Mouse (Mus musculus) heart, embryonic 10.5 days (tissue): ENCODE measurements around the gene Cd248. TPM values are rescaled to one million over a fixed set of nuclear protein-coding genes. Genes with fewer than 3 reads are reported as not detected.

ENCODE experiments used
- DNase-seq: peaks from one replicate; pipeline ENCODE4 v3.0.0-alpha.2; 2017; ENCODE audit warnings: low spot score
- H3K27ac ChIP-seq: fragments of 300-500 bp; sonication (generic); 2 replicates; pipeline ENCODE4 v1.5.1; 2016; ENCODE audit warnings: mild to moderate bottlenecking
- H3K27me3 ChIP-seq: fragments of 300-500 bp; sonication (generic); 2 replicates; pipeline ENCODE4 v1.6.1; 2016; ENCODE audit warnings: mild to moderate bottlenecking; ENCODE audit not compliant: poor library complexity, insufficient read depth, severe bottlenecking
- H3K36me3 ChIP-seq: fragments of 300-500 bp; sonication (generic); 2 replicates; pipeline ENCODE4 v1.6.1; 2016; ENCODE audit warnings: mild to moderate bottlenecking, moderate library complexity
- H3K4me1 ChIP-seq: fragments of 300-500 bp; sonication (generic); 2 replicates; pipeline ENCODE4 v1.6.1; 2016; ENCODE audit warnings: mild to moderate bottlenecking
- H3K4me3 ChIP-seq: fragments of 300-500 bp; sonication (generic); 2 replicates; pipeline ENCODE4 v1.5.1; 2016; ENCODE audit warnings: mild to moderate bottlenecking, moderate library complexity
- H3K9me3 ChIP-seq: fragments of 300-500 bp; sonication (generic); 2 replicates; pipeline ENCODE4 v1.6.1; 2016; ENCODE audit warnings: mild to moderate bottlenecking, moderate library complexity
- WGBS: fragments of 180-500 bp; shearing (Covaris S2); methylation state at CpG from one replicate; pipeline ENCODE4 v1.1.7; 2016; 5-methylcytosine and 5-hydroxymethylcytosine counted together
- polyA plus RNA-seq: library from polyadenylated mRNA; unstranded; fragments of >200 nt; fragmentation: Nextera tagmentation; extraction: Ambion mirVana; gene quantifications from 2 replicates; pipeline ENCODE4 v1.2.1, GENCODE M21; 2016

Gene Cd248
- 19.0 and 43.4 TPM in 2 replicates for polyA plus RNA-seq

DNA sequence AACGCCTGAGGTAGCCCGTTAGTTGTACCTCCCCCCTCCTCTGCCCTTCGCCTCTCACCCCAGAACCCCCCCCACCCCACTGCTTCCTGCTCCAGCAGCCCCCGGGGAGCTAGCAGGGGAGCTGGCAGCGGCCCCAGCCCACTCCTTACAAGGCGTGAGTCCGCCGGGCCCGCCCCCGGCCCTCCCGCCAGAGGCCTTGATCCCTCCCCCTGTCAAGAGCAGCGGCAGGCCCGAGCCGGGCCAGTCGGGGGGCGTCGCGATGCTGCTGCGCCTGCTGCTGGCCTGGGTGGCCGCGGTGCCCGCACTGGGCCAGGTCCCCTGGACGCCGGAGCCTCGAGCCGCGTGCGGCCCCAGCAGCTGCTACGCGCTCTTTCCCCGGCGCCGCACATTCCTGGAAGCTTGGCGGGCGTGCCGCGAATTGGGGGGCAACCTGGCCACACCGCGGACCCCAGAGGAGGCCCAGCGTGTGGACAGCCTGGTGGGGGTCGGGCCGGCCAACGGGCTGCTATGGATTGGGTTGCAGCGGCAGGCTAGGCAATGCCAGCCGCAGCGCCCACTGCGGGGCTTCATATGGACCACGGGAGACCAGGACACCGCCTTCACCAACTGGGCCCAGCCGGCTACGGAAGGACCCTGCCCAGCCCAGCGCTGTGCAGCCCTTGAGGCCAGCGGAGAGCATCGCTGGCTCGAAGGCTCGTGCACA, at the start of gene Cd248:
Gene Cd248 (plus strand): TSS at position 212 of the 703 bp plus-strand sequence.
- Histone ChIP-seq H3K4me1 (peaks cover 61% of the 10 kb centered on the region), H3K9me3 (no peaks in the 10 kb centered on the region), H3K27ac (peak within 1 kb of the TSS; percentile 92), H3K4me3 (peak within 1 kb of the TSS; percentile 72), H3K36me3 (no peaks in the 10 kb centered on the region), H3K27me3 (peaks cover 43% of the 10 kb centered on the region)
- WGBS: 1% methylated on average over 56 of the region's 56 CpGs
- DNase-seq: peak; percentile 90

DNA sequence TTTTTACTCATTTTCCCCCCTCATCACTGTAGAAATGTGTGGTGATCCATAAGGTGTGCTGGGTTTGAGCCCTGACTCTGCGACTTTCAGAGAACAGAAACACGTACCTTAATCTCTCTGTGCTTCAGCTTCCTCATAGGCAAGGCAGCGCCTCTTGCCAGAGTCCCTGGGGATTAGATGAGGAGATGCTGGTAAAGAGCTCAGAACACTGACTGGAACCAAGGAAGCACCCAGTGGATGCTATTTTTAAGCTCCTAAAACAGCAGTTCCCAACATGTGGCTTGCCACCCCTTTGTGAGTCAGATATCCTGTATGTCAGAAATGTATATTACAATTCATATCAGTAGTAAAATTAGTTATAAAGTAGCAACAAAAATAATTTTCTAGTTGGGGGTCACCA, 49.7 kb upstream of the Cd248 start:
- H3K27ac ChIP-seq: no peak overlapping the region
- no peaks in the 10 kb centered on the region for H3K36me3 ChIP-seq
- 83% methylated on average over 3 of the region's 3 CpGs for WGBS
- no peaks in the 10 kb centered on the region for H3K27me3 ChIP-seq
- no peak overlapping the region for H3K4me3 ChIP-seq
- no peaks in the 10 kb centered on the region for H3K9me3 ChIP-seq
- no peak for DNase-seq
- H3K4me1 ChIP-seq: peaks cover 22% of the 10 kb centered on the region

- no peak overlapping the region for H3K4me3 ChIP-seq
- H3K27ac ChIP-seq: no peak overlapping the region
- H3K27me3 ChIP-seq: no peaks in the 10 kb centered on the region
- DNase-seq: no peak
- peaks cover 11% of the 10 kb centered on the region for H3K36me3 ChIP-seq
- WGBS: 81% methylated on average over 2 of the region's 2 CpGs
- no peaks in the 10 kb centered on the region for H3K9me3 ChIP-seq
- peaks cover 20% of the 10 kb centered on the region for H3K4me1 ChIP-seq
Observed at GRCm38 (mm10) chr19:5021416-5021815, 46.5 kb upstream of the Cd248 start.

DNA sequence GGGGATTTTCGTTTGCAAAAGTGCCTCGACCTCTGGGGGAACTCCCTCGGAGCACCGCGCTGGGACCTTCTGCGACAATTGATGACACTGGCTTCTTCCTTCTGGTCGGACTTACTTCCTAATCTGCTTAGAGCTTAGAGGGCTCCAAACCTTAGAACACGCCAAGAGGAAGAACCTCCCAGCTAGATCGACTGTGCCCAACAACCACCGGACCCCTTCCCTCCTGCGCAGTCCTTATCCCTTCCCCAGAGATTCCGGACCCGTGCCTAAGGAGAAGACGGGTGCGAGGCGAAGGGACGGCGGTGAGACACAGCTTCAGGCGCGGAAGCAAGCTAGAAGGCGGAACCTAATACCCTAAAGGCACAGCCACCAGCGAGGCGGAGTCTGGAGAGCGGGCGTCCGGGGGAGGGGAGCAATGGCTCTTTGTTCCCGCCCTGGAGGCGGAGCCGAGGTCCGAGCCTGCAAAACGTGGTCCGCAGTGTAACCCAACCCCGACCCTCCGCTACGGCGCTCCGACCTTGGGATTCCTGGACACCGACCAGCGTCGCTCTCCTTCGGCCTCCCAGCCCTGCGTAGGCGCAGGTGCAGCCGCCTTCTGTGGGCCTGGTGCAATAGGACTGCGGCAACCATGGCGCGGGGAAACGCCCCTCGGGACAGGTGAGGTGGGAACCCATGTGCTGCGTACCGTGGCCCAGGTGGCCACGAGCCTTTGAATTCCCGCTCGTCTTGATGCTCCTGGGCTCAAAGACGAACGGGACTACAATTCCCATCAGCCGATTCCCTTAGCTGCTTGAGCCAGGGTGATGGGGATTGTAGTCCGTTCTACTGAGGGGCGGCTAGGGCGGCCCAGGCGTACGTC, 44.0 kb upstream of the Cd248 start, which contains the start of gene Slc29a2:
Gene Slc29a2 (plus strand): TSS at position 240 of the 859 bp plus-strand sequence.
- WGBS: under 1% methylated on average over 62 of the region's 62 CpGs
- H3K4me3 ChIP-seq: peak within 1 kb of the TSS; percentile 78
- peak within 1 kb of the TSS; percentile 94 for H3K27ac ChIP-seq
- peaks cover 12% of the 10 kb centered on the region for H3K4me1 ChIP-seq
- no peaks in the 10 kb centered on the region for H3K27me3 ChIP-seq
- H3K9me3 ChIP-seq: no peaks in the 10 kb centered on the region
- H3K36me3 ChIP-seq: peaks cover 35% of the 10 kb centered on the region
- DNase-seq: peak; percentile 97

DNA sequence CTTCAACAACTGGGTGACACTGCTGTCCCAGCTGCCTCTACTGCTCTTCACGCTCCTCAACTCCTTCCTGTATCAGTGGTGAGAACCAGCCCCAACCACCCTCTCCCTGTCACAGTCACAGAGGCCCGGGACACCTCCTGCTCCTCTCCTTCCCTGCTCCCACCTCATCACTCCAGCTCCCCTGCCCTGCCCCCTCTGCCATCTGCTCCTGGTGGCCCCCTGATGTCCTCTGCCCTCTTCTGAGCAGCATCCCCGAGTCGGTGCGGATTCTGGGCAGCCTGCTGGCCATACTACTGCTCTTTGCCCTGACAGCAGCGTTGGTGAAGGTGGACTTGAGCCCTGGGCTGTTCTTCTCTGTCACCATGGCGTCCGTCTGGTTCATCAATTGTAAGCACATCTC, 41.8 kb upstream of the Cd248 start:
- H3K27ac ChIP-seq: no peak overlapping the region
- no peak for DNase-seq
- H3K27me3 ChIP-seq: no peaks in the 10 kb centered on the region
- no peaks in the 10 kb centered on the region for H3K9me3 ChIP-seq
- peaks cover 12% of the 10 kb centered on the region for H3K4me1 ChIP-seq
- peaks cover 58% of the 10 kb centered on the region for H3K36me3 ChIP-seq
- H3K4me3 ChIP-seq: no peak overlapping the region
- WGBS: 82% methylated on average over 8 of the region's 8 CpGs

GRCm38 (mm10) chr19:5032686-5033085, 35.2 kb upstream of the Cd248 start:
- no peak for DNase-seq

DNA sequence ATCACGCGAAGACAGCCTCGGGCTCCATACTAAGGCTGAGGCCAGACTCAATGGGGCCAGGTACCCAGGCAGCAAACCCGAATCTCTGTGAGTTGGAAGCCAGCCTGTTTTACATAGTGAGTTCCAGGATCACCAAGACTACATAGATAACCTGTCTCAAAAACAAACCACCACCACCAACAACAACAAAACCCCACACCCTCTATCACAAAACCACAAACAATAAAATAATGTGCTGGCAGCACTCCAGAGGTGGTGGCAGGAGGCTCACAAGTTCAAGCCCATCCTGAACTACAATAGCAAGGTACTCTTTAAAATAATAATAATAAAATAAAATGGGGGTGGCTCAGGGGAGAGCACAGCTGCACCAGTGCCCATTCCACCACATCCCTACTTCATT, 31.3 kb upstream of the Cd248 start:
- Histone ChIP-seq H3K36me3 (peaks cover 7% of the 10 kb centered on the region), H3K9me3 (no peaks in the 10 kb centered on the region), H3K27ac (no peak overlapping the region), H3K4me1 (peaks cover 26% of the 10 kb centered on the region), H3K4me3 (no peak overlapping the region), H3K27me3 (no peaks in the 10 kb centered on the region)
- DNase-seq: no peak
- WGBS: 72% methylated on average over 4 of the region's 4 CpGs

More at GRCm38 (mm10) chr19:5032686-5033085, 35.2 kb upstream of the Cd248 start:
- Histone ChIP-seq H3K27ac (no peak overlapping the region), H3K36me3 (peaks cover 46% of the 10 kb centered on the region), H3K27me3 (no peaks in the 10 kb centered on the region), H3K4me1 (peaks cover 3% of the 10 kb centered on the region; the same call in 1 of the 2 replicates), H3K9me3 (no peaks in the 10 kb centered on the region), H3K4me3 (no peak overlapping the region)
- 73% methylated on average over 3 of the region's 3 CpGs for WGBS

DNA sequence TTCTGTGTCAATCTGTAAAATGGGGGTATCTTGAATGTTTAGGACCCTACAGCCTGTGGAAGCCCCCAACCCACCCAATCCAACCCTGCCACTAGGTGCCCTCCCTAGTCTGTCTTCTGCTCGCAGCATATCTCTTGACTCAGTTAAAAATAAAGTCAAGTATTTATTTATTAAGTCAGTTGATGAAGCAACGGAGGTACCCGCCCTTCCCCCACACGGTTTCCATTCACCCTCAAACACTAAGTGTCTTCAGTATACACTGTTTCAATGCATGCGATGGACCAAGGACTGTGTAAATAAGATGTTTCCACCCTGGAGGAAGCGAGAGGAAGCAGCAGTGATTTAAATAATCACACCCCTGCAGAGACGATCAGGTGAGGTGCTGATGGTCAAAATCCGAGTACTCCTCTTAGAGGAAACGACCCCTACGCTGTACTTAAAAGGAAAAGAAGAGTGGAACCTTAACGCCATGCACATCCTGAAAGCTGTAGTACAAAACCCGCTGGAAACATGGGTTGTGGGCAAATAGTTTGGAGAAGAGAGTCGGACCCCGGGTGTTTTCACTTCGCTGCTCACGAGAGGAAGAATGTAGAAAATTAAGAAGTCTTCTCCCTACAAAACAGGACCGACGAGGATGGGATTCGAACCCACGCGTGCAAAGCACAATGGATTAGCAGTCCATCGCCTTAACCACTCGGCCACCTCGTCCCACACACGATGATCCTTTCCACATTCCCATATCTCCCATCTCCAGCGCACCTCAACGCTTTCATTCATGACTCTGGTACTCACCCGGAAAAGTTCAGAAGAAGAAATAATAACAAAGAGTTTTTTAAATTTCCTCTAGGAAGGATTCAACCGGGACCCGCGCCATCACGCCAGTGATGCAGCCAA, 30.0 kb upstream of the Cd248 start:
- H3K36me3 ChIP-seq: no peaks in the 10 kb centered on the region; the same call in 1 of the 2 replicates
- H3K9me3 ChIP-seq: no peaks in the 10 kb centered on the region
- H3K4me3 ChIP-seq: peak overlapping the region; percentile 85
- H3K27ac ChIP-seq: peak overlapping the region; percentile 87
- peak; percentile 89 for DNase-seq
- H3K4me1 ChIP-seq: peaks cover 33% of the 10 kb centered on the region
- no peaks in the 10 kb centered on the region for H3K27me3 ChIP-seq
- WGBS: 3% methylated on average over 32 of the region's 32 CpGs

- Histone ChIP-seq H3K27ac (peak within 1 kb of the TSS; percentile 87), H3K27me3 (no peaks in the 10 kb centered on the region), H3K36me3 (peaks cover under 1% of the 10 kb centered on the region), H3K4me1 (peaks cover 33% of the 10 kb centered on the region), H3K4me3 (peak within 1 kb of the TSS; percentile 85), H3K9me3 (no peaks in the 10 kb centered on the region)
- DNase-seq: peak; percentile 95
- WGBS: under 1% methylated on average over 37 of the region's 44 CpGs
Observed at GRCm38 (mm10) chr19:5038709-5039156, 29.1 kb upstream of the Cd248 start, which contains the start of the genes B4gat1 and AC124502.3. Gene B4gat1 (plus strand): TSS chr19:5038826. Gene AC124502.3 (plus strand): TSS chr19:5038891.

DNA sequence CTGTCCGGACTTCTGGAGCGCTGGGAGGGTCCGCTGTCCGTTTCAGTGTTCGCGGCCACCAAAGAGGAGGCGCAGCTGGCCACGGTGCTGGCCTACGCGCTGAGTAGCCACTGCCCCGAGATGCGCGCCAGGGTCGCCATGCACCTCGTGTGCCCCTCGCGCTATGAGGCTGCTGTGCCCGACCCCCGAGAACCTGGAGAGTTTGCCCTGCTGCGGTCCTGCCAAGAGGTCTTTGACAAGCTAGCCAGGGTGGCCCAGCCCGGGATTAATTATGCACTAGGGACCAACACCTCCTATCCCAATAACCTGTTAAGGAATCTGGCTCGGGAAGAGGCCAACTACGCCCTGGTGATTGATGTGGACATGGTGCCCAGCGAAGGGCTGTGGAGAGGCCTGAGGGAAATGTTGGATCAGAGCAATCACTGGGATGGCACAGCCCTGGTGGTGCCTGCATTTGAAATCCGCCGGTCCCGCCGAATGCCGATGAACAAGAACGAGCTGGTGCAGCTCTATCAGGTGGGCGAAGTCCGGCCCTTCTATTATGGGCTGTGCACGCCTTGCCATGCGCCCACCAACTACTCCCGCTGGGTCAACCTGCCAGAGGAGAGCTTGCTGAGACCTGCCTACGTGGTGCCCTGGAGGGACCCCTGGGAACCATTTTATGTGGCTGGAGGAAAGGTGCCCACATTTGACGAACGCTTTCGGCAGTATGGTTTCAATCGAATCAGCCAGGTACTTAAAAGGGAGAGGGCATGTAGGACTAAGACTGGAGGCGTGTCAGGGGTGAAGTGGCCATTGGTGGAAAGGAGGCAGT, 28.4 kb upstream of the Cd248 start:
- H3K4me3 ChIP-seq: peak overlapping the region; percentile 85
- H3K27me3 ChIP-seq: no peaks in the 10 kb centered on the region
- no peaks in the 10 kb centered on the region for H3K9me3 ChIP-seq
- DNase-seq: no peak
- peaks cover 6% of the 10 kb centered on the region for H3K36me3 ChIP-seq
- peaks cover 33% of the 10 kb centered on the region for H3K4me1 ChIP-seq
- 17% methylated on average over 41 of the region's 41 CpGs for WGBS
- H3K27ac ChIP-seq: peak overlapping the region; percentile 87

DNA sequence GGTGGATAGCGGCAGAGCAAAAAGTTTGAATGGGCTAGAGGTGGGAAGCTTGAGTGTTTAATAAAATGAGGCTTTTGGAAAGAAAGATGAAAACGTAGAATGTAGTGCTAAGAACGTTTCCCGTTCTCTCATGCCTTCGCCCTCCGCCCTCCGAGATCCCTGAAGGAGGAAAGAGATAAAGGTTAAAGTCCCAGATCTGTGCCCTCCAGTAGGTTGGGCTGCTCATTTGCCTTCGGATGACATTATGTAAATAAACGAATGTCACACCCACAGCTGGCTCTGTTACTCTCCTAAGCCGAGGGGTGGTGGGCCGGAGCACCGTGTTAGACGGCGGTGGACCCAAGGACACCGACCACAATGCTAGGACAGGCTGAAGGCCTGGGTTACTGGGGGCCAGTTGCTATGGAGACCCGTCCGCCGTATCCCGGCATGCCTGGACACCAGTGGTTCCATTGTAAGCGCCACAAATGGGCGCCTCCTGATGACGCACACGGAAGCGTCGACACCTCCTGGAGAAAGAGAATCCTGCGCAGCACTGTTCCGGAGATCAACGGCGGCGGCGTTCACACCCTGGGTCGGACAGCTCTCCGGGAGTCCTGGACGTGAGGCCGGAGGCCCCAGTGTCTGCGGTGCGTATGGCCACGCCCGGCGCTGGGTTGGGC, 26.9 kb upstream of the Cd248 start, which contains the start of gene Brms1:
Gene Brms1 (plus strand): TSS at position 493 of the 662 bp plus-strand sequence.
- peaks cover 33% of the 10 kb centered on the region for H3K4me1 ChIP-seq
- no peaks in the 10 kb centered on the region for H3K9me3 ChIP-seq
- H3K27ac ChIP-seq: peak within 1 kb of the TSS; percentile 84
- no peaks in the 10 kb centered on the region for H3K27me3 ChIP-seq
- peak; percentile 98 for DNase-seq
- H3K4me3 ChIP-seq: peak within 1 kb of the TSS; percentile 85
- peaks cover 16% of the 10 kb centered on the region for H3K36me3 ChIP-seq
- WGBS: 6% methylated on average over 40 of the region's 40 CpGs
